In the genomic region with DNA sequence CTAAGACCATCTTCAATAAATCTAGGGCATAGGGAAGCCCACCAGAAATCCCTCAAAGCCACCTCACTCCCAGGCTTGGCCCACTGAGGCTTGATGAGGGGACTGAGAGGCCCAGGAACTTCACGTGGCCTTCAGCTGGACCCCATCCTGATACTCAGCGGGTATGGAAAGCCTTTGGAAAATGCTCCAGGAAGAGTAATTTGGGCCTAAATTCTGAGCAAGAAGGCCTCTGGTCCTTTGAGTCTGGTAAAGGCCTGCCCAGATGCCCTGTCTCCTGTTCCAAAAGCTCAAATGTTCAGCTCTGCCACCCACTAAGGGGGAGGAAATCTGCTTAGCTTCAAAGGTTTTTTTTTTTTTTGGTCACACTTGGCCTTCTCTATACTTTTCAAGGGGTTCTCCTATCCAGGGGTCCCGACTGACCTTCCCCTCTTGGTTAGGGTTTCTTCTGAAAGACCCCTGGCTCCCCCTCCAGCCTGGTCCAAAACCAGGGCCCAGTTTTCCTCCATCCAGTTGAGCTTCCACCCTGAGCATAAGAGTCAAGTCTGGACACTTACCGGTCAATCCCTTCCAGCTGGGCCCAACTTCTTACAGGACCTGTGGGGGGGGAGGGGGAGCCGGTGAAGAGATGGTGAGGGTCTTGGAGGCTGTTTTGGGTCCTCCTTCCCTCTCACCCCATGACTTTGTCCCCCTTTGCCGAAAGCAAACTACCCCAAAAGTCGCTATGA, we compare ENCODE assay signal across 18 mouse cellular contexts. TPM values are rescaled to one million over a fixed set of nuclear protein-coding genes. Genes with fewer than 3 reads are reported as not detected.
A peak's percentile ranks its signal among the peaks of the same experiment; 100 is the strongest.
DNase-seq lines count a peak whose midpoint lies in the region; ATAC-seq and TF ChIP-seq lines count a peak whose summit lies in the region.
"Had no signal": no experiment of that assay in that cellular context is flagged by ENCODE, and none has a peak within 500 bp of the region (broad histone marks: within the 10 kb centered on the region; RNA-seq: fewer than 3 reads in every experiment).

No protein-coding gene starts in this region.

- peaks cover 56% of the 10 kb centered on the region for H3K27me3 ChIP-seq in lung, embryonic 16.5 days (ENCODE audit: control insufficient read depth, insufficient read depth, low read depth, low read length)
- peaks cover 19% of the 10 kb centered on the region for H3K27me3 ChIP-seq in intestine, embryonic 15.5 days (replicated peaks)
- H3K27me3 ChIP-seq in limb, embryonic 10.5 days (ENCODE audit: low read depth, poor library complexity, severe bottlenecking) = peaks cover 100% of the 10 kb centered on the region
- peaks cover 23% of the 10 kb centered on the region for H3K27me3 ChIP-seq in stomach, embryonic 16.5 days (ENCODE audit: control insufficient read depth, insufficient read depth, low read length)
- peaks cover 100% of the 10 kb centered on the region for H3K27me3 ChIP-seq in midbrain, embryonic 10.5 days (ENCODE audit: low read depth, poor library complexity, severe bottlenecking)
- H3K27me3 ChIP-seq in midbrain, postnatal 0 days (ENCODE audit: insufficient read depth, low read length) = peaks cover 99% of the 10 kb centered on the region
- H3K27me3 ChIP-seq: Patski had no signal

- H3K27ac ChIP-seq in lung, embryonic 16.5 days (ENCODE audit: low read length) = peak overlapping the region; percentile 95
- peak overlapping the region; percentile 86 for H3K27ac ChIP-seq in intestine, embryonic 15.5 days
- peak overlapping the region; percentile 85 for H3K27ac ChIP-seq in limb, embryonic 10.5 days
- H3K27ac ChIP-seq in stomach, embryonic 16.5 days (ENCODE audit: low read length) = peak overlapping the region; percentile 89
- H3K27ac ChIP-seq in midbrain, embryonic 10.5 days (replicated peaks) = no peak overlapping the region
- H3K27ac ChIP-seq in midbrain, postnatal 0 days (ENCODE audit: low read depth, low read length) = no peak overlapping the region
- H3K27ac ChIP-seq: liver, embryonic 13.5 days had no signal

- WGBS in lung, embryonic 16.5 days = 27% methylated on average over 7 of the region's 7 CpGs
- WGBS in intestine, embryonic 15.5 days = 22% methylated on average over 7 of the region's 7 CpGs
- under 1% methylated on average over 7 of the region's 7 CpGs for WGBS in limb, embryonic 10.5 days
- 39% methylated on average over 7 of the region's 7 CpGs for WGBS in stomach, embryonic 16.5 days
- 3% methylated on average over 7 of the region's 7 CpGs for WGBS in midbrain, embryonic 10.5 days
- 11% methylated on average over 7 of the region's 7 CpGs for WGBS in midbrain, postnatal 0 days

- H3K9ac ChIP-seq in lung, embryonic 16.5 days (ENCODE audit: low read length) = peak overlapping the region; percentile 76
- peak overlapping the region; percentile 61 for H3K9ac ChIP-seq in intestine, embryonic 15.5 days
- peak overlapping the region; percentile 83 for H3K9ac ChIP-seq in stomach, embryonic 16.5 days (ENCODE audit: low read length)
- H3K9ac ChIP-seq in midbrain, postnatal 0 days (replicated peaks; ENCODE audit: low read length, poor library complexity, severe bottlenecking) = no peak overlapping the region
- H3K9ac ChIP-seq: heart, embryonic 12.5 days; liver, embryonic 13.5 days had no signal

- peak overlapping the region; percentile 79 for H3K4me2 ChIP-seq in lung, embryonic 16.5 days (ENCODE audit: low read depth, low read length)
- H3K4me2 ChIP-seq in intestine, embryonic 15.5 days (replicated peaks) = peak overlapping the region; percentile 81
- peak overlapping the region; percentile 87 for H3K4me2 ChIP-seq in stomach, embryonic 16.5 days (ENCODE audit: low read depth, low read length)
- H3K4me2 ChIP-seq in midbrain, postnatal 0 days (ENCODE audit: low read depth, low read length, poor library complexity, severe bottlenecking) = no peak overlapping the region
- H3K4me2 ChIP-seq: heart, embryonic 12.5 days; liver, embryonic 13.5 days had no signal

- H3K9me3 ChIP-seq in lung, embryonic 16.5 days (ENCODE audit: control insufficient read depth, low read length) = no peaks in the 10 kb centered on the region
- no peaks in the 10 kb centered on the region for H3K9me3 ChIP-seq in intestine, embryonic 15.5 days
- no peaks in the 10 kb centered on the region for H3K9me3 ChIP-seq in limb, embryonic 10.5 days (replicated peaks)
- no peaks in the 10 kb centered on the region for H3K9me3 ChIP-seq in stomach, embryonic 16.5 days (replicated peaks; ENCODE audit: control insufficient read depth, low read length)
- no peaks in the 10 kb centered on the region for H3K9me3 ChIP-seq in midbrain, embryonic 10.5 days (replicated peaks)
- H3K9me3 ChIP-seq in midbrain, postnatal 0 days (ENCODE audit: low read length) = no peaks in the 10 kb centered on the region
- H3K9me3 ChIP-seq: heart, embryonic 12.5 days; liver, embryonic 13.5 days had no signal

- peaks cover 5% of the 10 kb centered on the region for H3K4me1 ChIP-seq in lung, embryonic 16.5 days (replicated peaks; ENCODE audit: control insufficient read depth, insufficient read depth, low read length)
- peaks cover 51% of the 10 kb centered on the region for H3K4me1 ChIP-seq in intestine, embryonic 15.5 days (replicated peaks)
- H3K4me1 ChIP-seq in limb, embryonic 10.5 days = peaks cover 99% of the 10 kb centered on the region
- no peaks in the 10 kb centered on the region; the same call in 1 of the 2 replicates for H3K4me1 ChIP-seq in stomach, embryonic 16.5 days (ENCODE audit: control insufficient read depth, insufficient read depth, low read length)
- H3K4me1 ChIP-seq in midbrain, embryonic 10.5 days = peaks cover 9% of the 10 kb centered on the region
- no peaks in the 10 kb centered on the region for H3K4me1 ChIP-seq in midbrain, postnatal 0 days (ENCODE audit: insufficient read depth, low read length)

- no peak for DNase-seq in lung, postnatal 25 days (ENCODE audit: low spot score)
- peak; percentile 65 for DNase-seq in limb, embryonic 10.5 days (ENCODE audit: low spot score)
- no peak for DNase-seq in midbrain, embryonic 10.5 days (ENCODE audit: low spot score)
- no peak for DNase-seq in layer of hippocampus, postnatal 14 days (ENCODE audit: low spot score in 2 of 2)
- no peak for DNase-seq in midbrain, postnatal 0 days (ENCODE audit: low spot score)
- DNase-seq: adrenal gland, adult 8-10 months; gastrocnemius, postnatal 25 days; liver, embryonic 13.5 days; midbrain, embryonic 14.5 days; right cerebral cortex, postnatal 4 days had no signal

- ATAC-seq in lung, embryonic 16.5 days (ENCODE audit: low read depth) = no peak
- ATAC-seq in intestine, embryonic 15.5 days = no peak
- no peak for ATAC-seq in stomach, embryonic 16.5 days (ENCODE audit: insufficient read depth, low FRiP score)
- ATAC-seq in midbrain, postnatal 0 days (ENCODE audit: low FRiP score) = no peak

- no peaks in the 10 kb centered on the region for H3K36me3 ChIP-seq in lung, embryonic 16.5 days (ENCODE audit: control insufficient read depth, insufficient read depth, low read length)
- H3K36me3 ChIP-seq in intestine, embryonic 15.5 days = no peaks in the 10 kb centered on the region
- H3K36me3 ChIP-seq in limb, embryonic 10.5 days = no peaks in the 10 kb centered on the region; the same call in 1 of the 2 replicates
- no peaks in the 10 kb centered on the region for H3K36me3 ChIP-seq in stomach, embryonic 16.5 days (ENCODE audit: control insufficient read depth, insufficient read depth, low read length)
- H3K36me3 ChIP-seq in midbrain, embryonic 10.5 days = no peaks in the 10 kb centered on the region
- no peaks in the 10 kb centered on the region for H3K36me3 ChIP-seq in midbrain, postnatal 0 days (ENCODE audit: insufficient read depth, low read length)
- H3K36me3 ChIP-seq: heart, embryonic 12.5 days; liver, embryonic 13.5 days had no signal

- TF ChIP-seq CTCF in midbrain, postnatal 0 days (IDR thresholded peaks at IDR 0.05) = no peak

- peak overlapping the region; percentile 58 for H3K4me3 ChIP-seq in lung, embryonic 16.5 days (ENCODE audit: low read length)
- H3K4me3 ChIP-seq in intestine, embryonic 15.5 days (replicated peaks) = peak overlapping the region; percentile 46
- peak overlapping the region; percentile 55 for H3K4me3 ChIP-seq in limb, embryonic 10.5 days
- H3K4me3 ChIP-seq in stomach, embryonic 16.5 days (replicated peaks; ENCODE audit: low read length) = peak overlapping the region; percentile 48
- H3K4me3 ChIP-seq in midbrain, embryonic 10.5 days = no peak overlapping the region
- no peak overlapping the region for H3K4me3 ChIP-seq in midbrain, postnatal 0 days (ENCODE audit: low read depth, low read length)
- H3K4me3 ChIP-seq: heart, embryonic 12.5 days; liver, embryonic 13.5 days had no signal

RNA-seq across cellular contexts. Expression of a gene that starts 3.2 kb away (rescaled TPM):
- polyA plus RNA-seq in lung, embryonic 16.5 days (2015; fragmentation: Nextera tagmentation; extraction: Ambion mirVana) = 39.2 and 46.6 TPM in 2 replicates
- polyA plus RNA-seq in intestine, embryonic 15.5 days (2015; fragmentation: Nextera tagmentation; extraction: Ambion mirVana) = 27.2 and 31.3 TPM in 2 replicates
- polyA plus RNA-seq in limb, embryonic 10.5 days (2016; fragmentation: Nextera tagmentation; extraction: Ambion mirVana) = 5.5 and 5.9 TPM in 2 replicates
- 13.8 TPM in 2 replicates for polyA plus RNA-seq in stomach, embryonic 16.5 days (2015; fragmentation: Nextera tagmentation; extraction: Ambion mirVana)
- polyA plus RNA-seq in midbrain, embryonic 10.5 days (2016; fragmentation: Nextera tagmentation; extraction: Ambion mirVana) = not detected in 2 replicates
- total RNA-seq in layer of hippocampus, postnatal 14 days (2021) = not detected
- total RNA-seq in midbrain, postnatal 0 days (2014; rRNA removed) = 1.5 TPM in 1 of 2 replicates, not detected in the other
- polyA plus RNA-seq in midbrain, postnatal 0 days (2015; fragmentation: Nextera tagmentation; extraction: Ambion mirVana) = not detected in 2 replicates
- total RNA-seq: left cerebral cortex, adult 18-20 months had no signal
- polyA plus RNA-seq: forebrain, embryonic 11.5 days; midbrain, embryonic 14.5 days had no signal

RNA-seq across cellular contexts. Expression of a gene that starts 11.7 kb away (rescaled TPM):
- polyA plus RNA-seq in lung, embryonic 16.5 days (2015; fragmentation: Nextera tagmentation; extraction: Ambion mirVana) = 3.4 TPM in 2 replicates
- 2.8 and 3.2 TPM in 2 replicates for polyA plus RNA-seq in intestine, embryonic 15.5 days (2015; fragmentation: Nextera tagmentation; extraction: Ambion mirVana)
- polyA plus RNA-seq in limb, embryonic 10.5 days (2016; fragmentation: Nextera tagmentation; extraction: Ambion mirVana) = 0.89 and 1.2 TPM in 2 replicates
- 2.2 and 2.7 TPM in 2 replicates for polyA plus RNA-seq in stomach, embryonic 16.5 days (2015; fragmentation: Nextera tagmentation; extraction: Ambion mirVana)
- not detected in 2 replicates for polyA plus RNA-seq in midbrain, embryonic 10.5 days (2016; fragmentation: Nextera tagmentation; extraction: Ambion mirVana)
- not detected for total RNA-seq in layer of hippocampus, postnatal 14 days (2021)
- 0.09 and 0.66 TPM in 2 replicates for total RNA-seq in midbrain, postnatal 0 days (2014; rRNA removed)
- polyA plus RNA-seq in midbrain, postnatal 0 days (2015; fragmentation: Nextera tagmentation; extraction: Ambion mirVana) = not detected in 2 replicates
- total RNA-seq: left cerebral cortex, adult 18-20 months had no signal
- polyA plus RNA-seq: forebrain, embryonic 11.5 days; midbrain, embryonic 14.5 days had no signal

RNA-seq across cellular contexts. Expression of a gene that starts 14.1 kb away (rescaled TPM):
- 8.8 and 11.6 TPM in 2 replicates for polyA plus RNA-seq in lung, embryonic 16.5 days (2015; fragmentation: Nextera tagmentation; extraction: Ambion mirVana)
- 14.4 and 16.1 TPM in 2 replicates for polyA plus RNA-seq in intestine, embryonic 15.5 days (2015; fragmentation: Nextera tagmentation; extraction: Ambion mirVana)
- polyA plus RNA-seq in limb, embryonic 10.5 days (2016; fragmentation: Nextera tagmentation; extraction: Ambion mirVana) = 6.1 and 7.9 TPM in 2 replicates
- polyA plus RNA-seq in stomach, embryonic 16.5 days (2015; fragmentation: Nextera tagmentation; extraction: Ambion mirVana) = 5.6 and 8.3 TPM in 2 replicates
- polyA plus RNA-seq in midbrain, embryonic 10.5 days (2016; fragmentation: Nextera tagmentation; extraction: Ambion mirVana) = not detected in 2 replicates
- not detected for total RNA-seq in layer of hippocampus, postnatal 14 days (2021)
- total RNA-seq in midbrain, postnatal 0 days (2014; rRNA removed) = 0.22 TPM in 1 of 2 replicates, not detected in the other
- polyA plus RNA-seq in midbrain, postnatal 0 days (2015; fragmentation: Nextera tagmentation; extraction: Ambion mirVana) = not detected in 2 replicates
- total RNA-seq: left cerebral cortex, adult 18-20 months had no signal
- polyA plus RNA-seq: forebrain, embryonic 11.5 days; heart, embryonic 12.5 days; midbrain, embryonic 14.5 days had no signal

RNA-seq across cellular contexts. Expression of a gene that starts 16.8 kb away (rescaled TPM):
- polyA plus RNA-seq in lung, embryonic 16.5 days (2015; fragmentation: Nextera tagmentation; extraction: Ambion mirVana) = 2.1 and 2.6 TPM in 2 replicates
- polyA plus RNA-seq in intestine, embryonic 15.5 days (2015; fragmentation: Nextera tagmentation; extraction: Ambion mirVana) = 1.8 and 2.7 TPM in 2 replicates
- 0.76 and 1.0 TPM in 2 replicates for polyA plus RNA-seq in limb, embryonic 10.5 days (2016; fragmentation: Nextera tagmentation; extraction: Ambion mirVana)
- 0.99 and 1.5 TPM in 2 replicates for polyA plus RNA-seq in stomach, embryonic 16.5 days (2015; fragmentation: Nextera tagmentation; extraction: Ambion mirVana)
- not detected in 2 replicates for polyA plus RNA-seq in midbrain, embryonic 10.5 days (2016; fragmentation: Nextera tagmentation; extraction: Ambion mirVana)
- not detected for total RNA-seq in layer of hippocampus, postnatal 14 days (2021)
- total RNA-seq in midbrain, postnatal 0 days (2014; rRNA removed) = 0.94 and 9.2 TPM in 2 replicates
- not detected in 2 replicates for polyA plus RNA-seq in midbrain, postnatal 0 days (2015; fragmentation: Nextera tagmentation; extraction: Ambion mirVana)
- total RNA-seq: left cerebral cortex, adult 18-20 months had no signal
- polyA plus RNA-seq: forebrain, embryonic 11.5 days; midbrain, embryonic 14.5 days had no signal

RNA-seq across cellular contexts. Expression of a gene that starts 19.9 kb away (rescaled TPM):
- polyA plus RNA-seq in lung, embryonic 16.5 days (2015; fragmentation: Nextera tagmentation; extraction: Ambion mirVana) = 2.2 and 3.2 TPM in 2 replicates
- polyA plus RNA-seq in intestine, embryonic 15.5 days (2015; fragmentation: Nextera tagmentation; extraction: Ambion mirVana) = 10.7 and 12.4 TPM in 2 replicates
- polyA plus RNA-seq in limb, embryonic 10.5 days (2016; fragmentation: Nextera tagmentation; extraction: Ambion mirVana) = 7.1 and 10.2 TPM in 2 replicates
- polyA plus RNA-seq in stomach, embryonic 16.5 days (2015; fragmentation: Nextera tagmentation; extraction: Ambion mirVana) = 6.3 and 8.3 TPM in 2 replicates
- polyA plus RNA-seq in midbrain, embryonic 10.5 days (2016; fragmentation: Nextera tagmentation; extraction: Ambion mirVana) = not detected in 2 replicates
- not detected for total RNA-seq in layer of hippocampus, postnatal 14 days (2021)
- 0.19 TPM in 1 of 2 replicates, not detected in the other for total RNA-seq in midbrain, postnatal 0 days (2014; rRNA removed)
- polyA plus RNA-seq in midbrain, postnatal 0 days (2015; fragmentation: Nextera tagmentation; extraction: Ambion mirVana) = not detected in 2 replicates
- total RNA-seq: CH12.LX; left cerebral cortex, adult 18-20 months had no signal
- polyA plus RNA-seq: forebrain, embryonic 11.5 days; midbrain, embryonic 14.5 days had no signal

Comparison
In these comparisons a context has a peak if more than half of its experiments do, and no peak if none do; other contexts are left out.
1. H3K27ac ChIP-seq: peak in lung, embryonic 16.5 days (single experiment), intestine, embryonic 15.5 days (single experiment), limb, embryonic 10.5 days (single experiment) and stomach, embryonic 16.5 days (single experiment); none in midbrain, embryonic 10.5 days (single experiment) and midbrain, postnatal 0 days (single experiment).
2. H3K4me3 ChIP-seq: peak in lung, embryonic 16.5 days (single experiment), intestine, embryonic 15.5 days (single experiment), limb, embryonic 10.5 days (single experiment) and stomach, embryonic 16.5 days (single experiment); none in midbrain, embryonic 10.5 days (single experiment) and midbrain, postnatal 0 days (single experiment).